Mouse (Mus musculus): Measurements from ENCODE around the gene Acads. TPM values are rescaled to one million over a fixed set of nuclear protein-coding genes. Genes with fewer than 3 reads are reported as not detected.

Gene Acads
- polyA plus RNA-seq, 1 experiment = 14.9 TPM

- H3K4me1 ChIP-seq (ENCODE audit: control insufficient read depth, insufficient read depth, low read length) = peaks cover 10% of the 10 kb centered on the region; the same call in 1 of the 2 replicates
- no peak overlapping the region for H3K27ac ChIP-seq (ENCODE audit: insufficient read depth, low read length)
- H3K4me3 ChIP-seq (replicated peaks; ENCODE audit: insufficient read depth, low read depth, low read length) = no peak overlapping the region
- TF ChIP-seq CTCF (IDR thresholded peaks at IDR 0.05; ENCODE audit: borderline replicate concordance, insufficient read depth, low read depth, low read length) (no peak), POLR2A (IDR thresholded peaks at IDR 0.05; ENCODE audit: borderline replicate concordance, insufficient read depth, low read length) (no peak)
- WGBS = 61% methylated on average over 13 of the region's 13 CpGs
- no peak for DNase-seq
- no peaks in the 10 kb centered on the region for H3K27me3 ChIP-seq (ENCODE audit: control insufficient read depth, insufficient read depth, low read length)
These were observed 42.2 kb upstream of the Acads start for GRCm38 (mm10) chr5:115161064-115161939.

- TF ChIP-seq POLR2A (IDR thresholded peaks at IDR 0.05; ENCODE audit: borderline replicate concordance, insufficient read depth, low read length) = no peak
- TF ChIP-seq CTCF (IDR thresholded peaks at IDR 0.05; ENCODE audit: borderline replicate concordance, insufficient read depth, low read depth, low read length) = no peak
- H3K4me3 ChIP-seq (replicated peaks; ENCODE audit: insufficient read depth, low read depth, low read length) = no peak overlapping the region
- H3K27me3 ChIP-seq (ENCODE audit: control insufficient read depth, insufficient read depth, low read length) = no peaks in the 10 kb centered on the region
- no peak for DNase-seq
- H3K27ac ChIP-seq (ENCODE audit: insufficient read depth, low read length) = no peak overlapping the region
- H3K4me1 ChIP-seq (ENCODE audit: control insufficient read depth, insufficient read depth, low read length) = peaks cover 10% of the 10 kb centered on the region; the same call in 1 of the 2 replicates
- 82% methylated on average over 6 of the region's 6 CpGs for WGBS
These were observed 41.5 kb upstream of the Acads start for GRCm38 (mm10) chr5:115160655-115161054.

DNA sequence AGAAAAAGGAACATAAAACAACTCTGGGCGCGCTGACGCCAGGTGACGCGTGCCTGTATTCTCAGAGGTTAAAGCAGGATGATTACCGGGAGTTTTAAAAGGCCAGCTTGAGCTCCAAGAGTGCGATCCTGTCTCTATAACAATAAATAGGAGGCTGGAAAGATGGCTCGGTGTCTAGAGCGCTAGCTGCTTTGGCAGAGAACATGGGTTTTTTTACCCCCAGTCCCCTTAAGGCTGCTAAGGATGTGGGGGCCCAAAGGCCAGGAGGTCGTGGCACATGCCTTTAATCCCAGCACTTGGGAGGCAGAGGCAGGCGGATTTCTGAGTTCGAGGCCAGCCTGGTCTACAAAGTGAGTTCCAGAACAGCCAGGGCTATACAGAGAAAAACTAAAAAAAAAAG lies 40.0 kb upstream of the Acads start:
- TF ChIP-seq POLR2A (IDR thresholded peaks at IDR 0.05; ENCODE audit: borderline replicate concordance, insufficient read depth, low read length) (no peak), CTCF (IDR thresholded peaks at IDR 0.05; ENCODE audit: borderline replicate concordance, insufficient read depth, low read depth, low read length) (no peak)
- peak overlapping the region; percentile 97; the same call in 1 of the 2 replicates for H3K27ac ChIP-seq (ENCODE audit: insufficient read depth, low read length)
- peak overlapping the region; percentile 88 for H3K4me3 ChIP-seq (replicated peaks; ENCODE audit: insufficient read depth, low read depth, low read length)
- peaks cover 20% of the 10 kb centered on the region; the same call in 1 of the 2 replicates for H3K4me1 ChIP-seq (ENCODE audit: control insufficient read depth, insufficient read depth, low read length)
- H3K27me3 ChIP-seq (ENCODE audit: control insufficient read depth, insufficient read depth, low read length) = no peaks in the 10 kb centered on the region
- DNase-seq = no peak
- 23% methylated on average over 12 of the region's 12 CpGs for WGBS

- WGBS = under 1% methylated on average over 77 of the region's 78 CpGs
- peak within 1 kb of the TSS; percentile 97 for H3K27ac ChIP-seq (ENCODE audit: insufficient read depth, low read length)
- peak within 1 kb of the TSS; percentile 88 for H3K4me3 ChIP-seq (replicated peaks; ENCODE audit: insufficient read depth, low read depth, low read length)
- peaks cover 24% of the 10 kb centered on the region; the same call in 1 of the 2 replicates for H3K4me1 ChIP-seq (ENCODE audit: control insufficient read depth, insufficient read depth, low read length)
- no peaks in the 10 kb centered on the region for H3K27me3 ChIP-seq (ENCODE audit: control insufficient read depth, insufficient read depth, low read length)
- TF ChIP-seq POLR2A (IDR thresholded peaks at IDR 0.05; ENCODE audit: borderline replicate concordance, insufficient read depth, low read length) = peak; percentile 74
- TF ChIP-seq CTCF (IDR thresholded peaks at IDR 0.05; ENCODE audit: borderline replicate concordance, insufficient read depth, low read depth, low read length) = no peak
- peak; percentile 99 to 100 for DNase-seq
These were observed 39.2 kb upstream of the Acads start, which contains the start of gene Mlec for GRCm38 (mm10) chr5:115158040-115158983. Gene Mlec (minus strand): TSS chr5:115158179.

- peaks cover 25% of the 10 kb centered on the region; the same call in 1 of the 2 replicates for H3K4me1 ChIP-seq (ENCODE audit: control insufficient read depth, insufficient read depth, low read length)
- no peak overlapping the region for H3K27ac ChIP-seq (ENCODE audit: insufficient read depth, low read length)
- TF ChIP-seq CTCF (IDR thresholded peaks at IDR 0.05; ENCODE audit: borderline replicate concordance, insufficient read depth, low read depth, low read length) (no peak), POLR2A (IDR thresholded peaks at IDR 0.05; ENCODE audit: borderline replicate concordance, insufficient read depth, low read length) (no peak)
- no peaks in the 10 kb centered on the region for H3K27me3 ChIP-seq (ENCODE audit: control insufficient read depth, insufficient read depth, low read length)
- peak overlapping the region; percentile 66 for H3K4me3 ChIP-seq (replicated peaks; ENCODE audit: insufficient read depth, low read depth, low read length)
- peak; percentile 46 to 56 for DNase-seq
- whole genome bisulfite sequencing = 1% methylated on average over 26 of the region's 26 CpGs
These were observed 37.9 kb upstream of the Acads start for GRCm38 (mm10) chr5:115156933-115157589.

- TF ChIP-seq POLR2A (IDR thresholded peaks at IDR 0.05; ENCODE audit: borderline replicate concordance, insufficient read depth, low read length) = no peak
- no peak for TF ChIP-seq CTCF (IDR thresholded peaks at IDR 0.05; ENCODE audit: borderline replicate concordance, insufficient read depth, low read depth, low read length)
- H3K4me1 ChIP-seq (ENCODE audit: control insufficient read depth, insufficient read depth, low read length) = peaks cover 25% of the 10 kb centered on the region; the same call in 1 of the 2 replicates
- H3K27ac ChIP-seq (ENCODE audit: insufficient read depth, low read length) = no peak overlapping the region
- DNase-seq = no peak
- H3K27me3 ChIP-seq (ENCODE audit: control insufficient read depth, insufficient read depth, low read length) = no peaks in the 10 kb centered on the region
- 48% methylated on average over 7 of the region's 7 CpGs for WGBS
- H3K4me3 ChIP-seq (replicated peaks; ENCODE audit: insufficient read depth, low read depth, low read length) = peak overlapping the region; percentile 29
These were observed 37.3 kb upstream of the Acads start for GRCm38 (mm10) chr5:115156401-115156800.

GRCm38 (mm10) chr5:115155831-115156230 lies 36.7 kb upstream of the Acads start:
- no peaks in the 10 kb centered on the region for H3K27me3 ChIP-seq (ENCODE audit: control insufficient read depth, insufficient read depth, low read length)
- peak overlapping the region; percentile 3 for H3K4me3 ChIP-seq (replicated peaks; ENCODE audit: insufficient read depth, low read depth, low read length)
- H3K27ac ChIP-seq (ENCODE audit: insufficient read depth, low read length) = no peak overlapping the region
- H3K4me1 ChIP-seq (ENCODE audit: control insufficient read depth, insufficient read depth, low read length) = peaks cover 25% of the 10 kb centered on the region; the same call in 1 of the 2 replicates
- WGBS = 16% methylated on average over 5 of the region's 5 CpGs
- DNase-seq = no peak
- no peak for TF ChIP-seq POLR2A (IDR thresholded peaks at IDR 0.05; ENCODE audit: borderline replicate concordance, insufficient read depth, low read length)
- TF ChIP-seq CTCF (IDR thresholded peaks at IDR 0.05; ENCODE audit: borderline replicate concordance, insufficient read depth, low read depth, low read length) = no peak
